Comparison of ENCODE assay signal across 27 mouse cellular contexts in the genomic region with DNA sequence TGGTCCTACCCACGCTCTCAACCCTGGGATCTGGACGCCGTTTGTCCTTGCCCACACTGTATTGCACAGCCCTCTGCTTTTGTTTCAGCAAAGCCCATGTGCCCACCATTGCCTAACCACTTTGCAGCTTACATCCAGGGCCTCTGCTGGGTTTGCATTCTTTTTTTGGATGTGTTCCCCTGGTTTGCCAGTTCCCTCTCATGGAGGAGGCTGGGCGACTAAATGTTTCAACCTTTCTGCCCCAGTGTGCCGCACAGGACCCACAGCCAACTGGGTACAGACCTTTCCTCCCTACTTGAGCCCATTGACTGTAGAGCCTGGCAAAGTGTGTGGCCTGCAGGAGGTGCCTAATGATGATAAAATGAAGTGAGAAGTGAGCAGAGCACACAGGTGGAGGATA. TPM values are rescaled to one million over a fixed set of nuclear protein-coding genes. Genes with fewer than 3 reads are reported as not detected.
A peak's percentile ranks its signal among the peaks of the same experiment; 100 is the strongest.
DNase-seq lines count a peak whose midpoint lies in the region; ATAC-seq and TF ChIP-seq lines count a peak whose summit lies in the region.
"Had no signal": no experiment of that assay in that cellular context is flagged by ENCODE, and none has a peak within 500 bp of the region (broad histone marks: within the 10 kb centered on the region; RNA-seq: fewer than 3 reads in every experiment).

No protein-coding gene starts in this region.

- H3K9ac ChIP-seq in forebrain, embryonic 16.5 days (replicated peaks; ENCODE audit: low read depth, low read length), result no peak overlapping the region
- H3K9ac ChIP-seq in lung, embryonic 15.5 days, result no peak overlapping the region
- no peak overlapping the region for H3K9ac ChIP-seq in stomach, embryonic 15.5 days
- no peak overlapping the region for H3K9ac ChIP-seq in stomach, postnatal 0 days (ENCODE audit: low read length)
- H3K9ac ChIP-seq: embryonic facial prominence, embryonic 13.5 days; forebrain, embryonic 13.5 days; forebrain, postnatal 0 days; heart, embryonic 12.5 days; heart, embryonic 15.5 days; hindbrain, embryonic 15.5 days had no signal

- H3K36me3 ChIP-seq in forebrain, embryonic 10.5 days (replicated peaks), result no peaks in the 10 kb centered on the region
- H3K36me3 ChIP-seq in forebrain, embryonic 16.5 days (ENCODE audit: control insufficient read depth, insufficient read depth), result no peaks in the 10 kb centered on the region
- no peaks in the 10 kb centered on the region for H3K36me3 ChIP-seq in lung, embryonic 15.5 days
- H3K36me3 ChIP-seq in stomach, embryonic 15.5 days, result no peaks in the 10 kb centered on the region
- no peaks in the 10 kb centered on the region for H3K36me3 ChIP-seq in stomach, postnatal 0 days (ENCODE audit: control insufficient read depth, insufficient read depth, low read length)
- H3K36me3 ChIP-seq: embryonic facial prominence, embryonic 10.5 days; embryonic facial prominence, embryonic 13.5 days; heart, embryonic 12.5 days; heart, embryonic 15.5 days; hindbrain, embryonic 15.5 days had no signal

- TF ChIP-seq EP300 in stomach, postnatal 0 days (optimal IDR thresholded peaks at IDR 0.05), result no peak

- H3K4me3 ChIP-seq in forebrain, embryonic 10.5 days, result no peak overlapping the region
- H3K4me3 ChIP-seq in forebrain, embryonic 16.5 days (replicated peaks; ENCODE audit: low read length), result no peak overlapping the region
- H3K4me3 ChIP-seq in lung, embryonic 15.5 days, result no peak overlapping the region
- no peak overlapping the region for H3K4me3 ChIP-seq in lung, adult 2 months (replicated peaks; ENCODE audit: extremely low read depth, low read depth, low read length)
- no peak overlapping the region for H3K4me3 ChIP-seq in stomach, embryonic 15.5 days (replicated peaks)
- H3K4me3 ChIP-seq in stomach, postnatal 0 days (ENCODE audit: low read depth, low read length), result no peak overlapping the region
- H3K4me3 ChIP-seq: embryonic facial prominence, embryonic 10.5 days; embryonic facial prominence, embryonic 13.5 days; erythroblast, embryonic 14.5 days; forebrain, embryonic 13.5 days; gastrocnemius, adult 2 months; heart, embryonic 12.5 days; heart, embryonic 15.5 days; hindbrain, embryonic 15.5 days had no signal

- TF ChIP-seq CTCF in lung, adult 2 months (IDR thresholded peaks at IDR 0.05; ENCODE audit: insufficient read depth, low read length), result no peak
- no peak for TF ChIP-seq CTCF in stomach, postnatal 0 days (IDR thresholded peaks at IDR 0.05; ENCODE audit: low read depth)

- no peaks in the 10 kb centered on the region for H3K9me3 ChIP-seq in forebrain, embryonic 10.5 days
- H3K9me3 ChIP-seq in forebrain, embryonic 16.5 days (ENCODE audit: control insufficient read depth, low read length), result no peaks in the 10 kb centered on the region
- no peaks in the 10 kb centered on the region for H3K9me3 ChIP-seq in lung, embryonic 15.5 days
- H3K9me3 ChIP-seq in stomach, embryonic 15.5 days, result no peaks in the 10 kb centered on the region
- no peaks in the 10 kb centered on the region for H3K9me3 ChIP-seq in stomach, postnatal 0 days (ENCODE audit: control insufficient read depth, low read length)
- H3K9me3 ChIP-seq: embryonic facial prominence, embryonic 10.5 days; embryonic facial prominence, embryonic 13.5 days; forebrain, embryonic 13.5 days; heart, embryonic 12.5 days; heart, embryonic 15.5 days; hindbrain, embryonic 15.5 days had no signal

- no peak for DNase-seq in forebrain, embryonic 10.5 days (ENCODE audit: extremely low spot score, low spot score)
- no peak for DNase-seq in lung, adult 2 months
- DNase-seq in stomach, postnatal 0 days (ENCODE audit: low spot score), result no peak
- DNase-seq: adrenal gland, adult 8-10 months; adrenal gland, postnatal 25 days; cerebellum, adult 11-12 months; cerebellum, adult 8-10 months; cerebellum, postnatal 10 days; cerebellum, postnatal 36 days; embryo, embryonic 11 days; forebrain, postnatal 0 days; gastrocnemius, adult 2 months; gastrocnemius, postnatal 14 days; heart, adult 18-20 months; heart, postnatal 10 days; heart, postnatal 4 days had no signal

- 0 out of 2 replicates have a peak overlapping the region, but pooled peaks have one; percentile 58 for H3K27ac ChIP-seq in forebrain, embryonic 10.5 days
- no peak overlapping the region for H3K27ac ChIP-seq in forebrain, embryonic 16.5 days (ENCODE audit: low read length)
- H3K27ac ChIP-seq in lung, embryonic 15.5 days, result peak overlapping the region; percentile 13; the same call in 1 of the 2 replicates
- 0 out of 2 replicates have a peak overlapping the region, but pooled peaks have one; percentile 11 for H3K27ac ChIP-seq in stomach, embryonic 15.5 days
- H3K27ac ChIP-seq in stomach, postnatal 0 days (replicated peaks), result no peak overlapping the region
- H3K27ac ChIP-seq: embryonic facial prominence, embryonic 13.5 days; forebrain, embryonic 13.5 days; heart, embryonic 15.5 days; hindbrain, embryonic 15.5 days had no signal

- H3K4me1 ChIP-seq in forebrain, embryonic 10.5 days, result peaks cover 39% of the 10 kb centered on the region
- H3K4me1 ChIP-seq in forebrain, embryonic 16.5 days (replicated peaks; ENCODE audit: control insufficient read depth, insufficient read depth, low read length), result no peaks in the 10 kb centered on the region
- peaks cover 38% of the 10 kb centered on the region for H3K4me1 ChIP-seq in lung, embryonic 15.5 days
- no peaks in the 10 kb centered on the region for H3K4me1 ChIP-seq in lung, adult 2 months (ENCODE audit: control insufficient read depth, insufficient read depth, low read length)
- 0 out of 2 replicates have a peak, but pooled peaks cover 7% of the 10 kb centered on the region for H3K4me1 ChIP-seq in stomach, embryonic 15.5 days
- H3K4me1 ChIP-seq in stomach, postnatal 0 days (replicated peaks; ENCODE audit: control insufficient read depth, insufficient read depth), result no peaks in the 10 kb centered on the region
- H3K4me1 ChIP-seq: forebrain, embryonic 13.5 days; hindbrain, embryonic 15.5 days had no signal

- ATAC-seq in forebrain, embryonic 16.5 days, result no peak
- no peak for ATAC-seq in lung, embryonic 15.5 days (ENCODE audit: borderline replicate concordance, extremely low read depth, low FRiP score, low TSS enrichment)
- ATAC-seq in stomach, embryonic 15.5 days (ENCODE audit: insufficient read depth, low FRiP score, low read depth), result no peak
- ATAC-seq in stomach, postnatal 0 days (ENCODE audit: low FRiP score, low TSS enrichment), result no peak
- ATAC-seq: activated CD4-positive, CD25-positive, alpha-beta regulatory T cell, adult 4 months; forebrain, embryonic 13.5 days; forebrain, postnatal 0 days had no signal

- TF ChIP-seq POLR2A in lung, adult 2 months (IDR thresholded peaks at IDR 0.05; ENCODE audit: borderline replicate concordance, extremely low read depth, low read depth, low read length), result no peak

- no peak overlapping the region for H3K4me2 ChIP-seq in forebrain, embryonic 16.5 days (ENCODE audit: low read length)
- H3K4me2 ChIP-seq in lung, embryonic 15.5 days, result no peak overlapping the region
- H3K4me2 ChIP-seq in stomach, embryonic 15.5 days, result no peak overlapping the region
- H3K4me2 ChIP-seq in stomach, postnatal 0 days (replicated peaks; ENCODE audit: low read depth), result no peak overlapping the region
- H3K4me2 ChIP-seq: embryonic facial prominence, embryonic 13.5 days; forebrain, embryonic 13.5 days; heart, embryonic 12.5 days; heart, embryonic 15.5 days; hindbrain, embryonic 15.5 days had no signal

- 93% methylated on average over 5 of the region's 5 CpGs for WGBS in forebrain, embryonic 10.5 days
- WGBS in forebrain, embryonic 16.5 days, result 90% methylated on average over 5 of the region's 5 CpGs
- 86% methylated on average over 5 of the region's 5 CpGs for WGBS in lung, embryonic 15.5 days
- WGBS in lung, adult 2 months, result 85% methylated on average over 5 of the region's 5 CpGs
- 86% methylated on average over 5 of the region's 5 CpGs for WGBS in stomach, embryonic 15.5 days
- 88% methylated on average over 5 of the region's 5 CpGs for WGBS in stomach, postnatal 0 days

- H3K27me3 ChIP-seq in forebrain, embryonic 10.5 days (ENCODE audit: poor library complexity, severe bottlenecking), result peaks cover 21% of the 10 kb centered on the region
- no peaks in the 10 kb centered on the region for H3K27me3 ChIP-seq in forebrain, embryonic 16.5 days (replicated peaks; ENCODE audit: control insufficient read depth, insufficient read depth, low read length)
- H3K27me3 ChIP-seq in lung, embryonic 15.5 days, result peaks cover 26% of the 10 kb centered on the region
- H3K27me3 ChIP-seq in stomach, embryonic 15.5 days (replicated peaks), result no peaks in the 10 kb centered on the region
- H3K27me3 ChIP-seq in stomach, postnatal 0 days (ENCODE audit: control insufficient read depth, insufficient read depth, low read length), result no peaks in the 10 kb centered on the region
- H3K27me3 ChIP-seq: embryonic facial prominence, embryonic 13.5 days; heart, embryonic 15.5 days; hindbrain, embryonic 15.5 days had no signal

RNA-seq across cellular contexts. Expression of a gene that starts 38.3 kb away (rescaled TPM):
- 2.9 and 3.4 TPM in 2 replicates for polyA plus RNA-seq in forebrain, embryonic 10.5 days (2016; fragmentation: Nextera tagmentation; extraction: Ambion mirVana)
- polyA plus RNA-seq in forebrain, embryonic 16.5 days (2015; fragmentation: Nextera tagmentation; extraction: Ambion mirVana), result 0.80 and 0.95 TPM in 2 replicates
- 4.1 and 4.3 TPM in 2 replicates for polyA plus RNA-seq in lung, embryonic 15.5 days (2015; fragmentation: Nextera tagmentation; extraction: Ambion mirVana)
- 4.8 and 8.6 TPM in 2 replicates for polyA plus RNA-seq in lung, adult 2 months (2012; rRNA removed)
- polyA plus RNA-seq in stomach, embryonic 15.5 days (2015; fragmentation: Nextera tagmentation; extraction: Ambion mirVana), result 4.2 and 4.4 TPM in 2 replicates
- 6.5 and 11.1 TPM in 2 replicates for polyA plus RNA-seq in stomach, postnatal 0 days (2015; fragmentation: Nextera tagmentation; extraction: Ambion mirVana)
- polyA plus RNA-seq: activated CD4-positive, CD25-positive, alpha-beta regulatory T cell, adult 4 months had no signal

Comparison
In these comparisons a context has a peak if more than half of its experiments do, and no peak if none do; other contexts are left out.
1. H3K27ac ChIP-seq: peak in forebrain, embryonic 10.5 days (single experiment), lung, embryonic 15.5 days (single experiment) and stomach, embryonic 15.5 days (single experiment); none in forebrain, embryonic 16.5 days (single experiment) and stomach, postnatal 0 days (single experiment).